Mouse (Mus musculus): ENCODE measurements around the gene Polr2c. TPM values are rescaled to one million over a fixed set of nuclear protein-coding genes. Genes with fewer than 3 reads are reported as not detected.

Polr2c gene
- polyA plus RNA-seq, 1 experiment from 2014 or later, result 149 TPM

DNA sequence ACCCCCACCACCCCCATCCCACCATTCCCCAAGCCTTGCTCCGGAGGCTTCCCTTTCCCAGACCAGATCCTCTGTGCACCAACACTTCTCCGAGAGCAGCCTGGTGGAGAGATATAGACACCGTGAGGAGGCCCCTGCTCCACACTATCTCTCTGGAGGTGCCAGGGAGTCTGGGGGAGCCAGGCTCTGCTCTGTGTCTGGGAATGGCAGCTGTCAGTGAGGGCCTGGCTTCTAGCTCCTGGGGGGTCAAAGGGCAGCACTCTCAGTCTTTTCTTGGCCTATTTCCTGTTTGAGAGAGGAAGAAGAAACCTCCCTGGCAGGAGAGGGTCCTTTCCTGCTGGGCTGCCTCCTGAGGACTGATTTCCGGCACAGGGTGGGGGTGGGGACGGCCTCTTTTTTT, 43.8 kb downstream of the Polr2c start:
- H3K4me2 ChIP-seq (replicated peaks), result 0 out of 2 replicates have a peak overlapping the region, but pooled peaks have one; percentile 0
- no peak for ATAC-seq (ENCODE audit: low FRiP score, low read depth)
- WGBS, result 10% methylated on average over 5 of the region's 5 CpGs

DNA sequence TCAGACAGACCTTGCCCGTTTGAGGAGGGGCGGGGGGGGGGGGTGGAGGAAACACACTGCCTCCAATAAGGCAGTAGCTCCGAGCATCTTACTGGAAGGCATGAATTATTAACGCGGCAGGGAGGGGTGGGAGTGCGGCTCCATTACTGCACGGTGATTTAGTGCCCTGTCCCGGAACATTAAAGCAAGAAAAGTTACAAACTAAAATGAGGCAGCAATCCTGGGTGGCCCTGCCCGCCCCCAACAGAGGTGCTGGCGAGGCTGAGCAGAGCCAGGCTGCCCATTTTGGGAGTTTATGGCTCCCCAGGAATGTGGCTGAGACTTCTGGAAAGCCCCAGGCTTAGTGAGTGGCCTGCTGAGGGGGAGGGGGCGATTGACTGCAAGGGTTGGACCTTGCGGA, 46.5 kb downstream of the Polr2c start:
- peaks cover 57% of the 10 kb centered on the region for H3K4me1 ChIP-seq
- H3K36me3 ChIP-seq, result peaks cover 62% of the 10 kb centered on the region
- no peaks in the 10 kb centered on the region for H3K27me3 ChIP-seq
- no peak overlapping the region for H3K27ac ChIP-seq
- peak; percentile 68 for ATAC-seq (ENCODE audit: low FRiP score, low read depth)
- H3K4me2 ChIP-seq (replicated peaks), result no peak overlapping the region; the same call in 1 of the 2 replicates
- WGBS, result 11% methylated on average over 12 of the region's 12 CpGs
- no peaks in the 10 kb centered on the region for H3K9me3 ChIP-seq
- H3K9ac ChIP-seq, result no peak overlapping the region
- H3K4me3 ChIP-seq, result no peak overlapping the region

More for the DNA sequence above, 43.8 kb downstream of the Polr2c start:
- H3K9me3 ChIP-seq, result no peaks in the 10 kb centered on the region
- H3K4me3 ChIP-seq, result no peak overlapping the region
- H3K9ac ChIP-seq, result peak overlapping the region; percentile 5; the same call in 1 of the 2 replicates
- no peaks in the 10 kb centered on the region for H3K27me3 ChIP-seq
- peak overlapping the region; percentile 3; the same call in 1 of the 2 replicates for H3K27ac ChIP-seq
- H3K4me1 ChIP-seq, result peaks cover 52% of the 10 kb centered on the region
- H3K36me3 ChIP-seq, result peaks cover 37% of the 10 kb centered on the region

DNA sequence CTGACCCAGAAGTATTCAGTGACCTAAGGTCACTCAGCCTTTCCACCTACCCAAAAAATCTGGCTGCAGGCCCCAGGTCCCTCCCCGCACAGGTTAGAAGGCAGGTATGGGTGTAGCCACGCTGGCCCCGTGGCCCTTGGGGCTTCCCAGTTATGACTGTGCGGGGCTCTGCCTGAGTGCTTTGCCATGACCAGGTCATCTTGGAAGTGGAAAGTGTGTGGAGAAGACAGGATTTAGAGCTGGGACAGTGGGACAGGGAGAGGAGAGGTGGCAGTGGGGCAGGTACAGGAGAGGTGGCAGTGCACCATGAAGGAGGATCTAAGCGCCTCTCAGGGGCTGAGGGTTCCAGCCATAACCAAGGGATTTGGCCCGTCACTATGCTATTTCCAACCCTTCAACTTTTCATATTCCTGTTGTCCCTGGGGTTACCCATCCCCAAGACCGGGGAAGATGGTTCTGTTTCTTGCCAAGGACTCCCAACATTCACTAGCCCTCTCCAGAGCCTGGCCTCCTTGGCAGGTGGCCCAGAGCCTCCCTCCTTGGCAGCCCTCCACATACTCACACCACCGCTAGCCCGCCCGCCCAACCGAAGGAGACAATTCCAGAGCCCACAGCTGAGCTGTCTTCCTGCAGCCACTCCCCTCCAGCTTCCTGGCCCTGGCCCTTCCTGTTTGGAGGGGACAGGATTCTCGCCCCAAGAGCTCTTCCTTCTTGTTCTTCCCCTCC, 47.4 kb downstream of the Polr2c start:
- H3K27me3 ChIP-seq, result no peaks in the 10 kb centered on the region
- ATAC-seq (ENCODE audit: low FRiP score, low read depth), result no peak
- no peak overlapping the region; the same call in 1 of the 2 replicates for H3K4me2 ChIP-seq (replicated peaks)
- no peak overlapping the region; the same call in 1 of the 2 replicates for H3K9ac ChIP-seq
- no peak overlapping the region for H3K4me3 ChIP-seq
- WGBS, result 65% methylated on average over 12 of the region's 12 CpGs
- H3K9me3 ChIP-seq, result no peaks in the 10 kb centered on the region
- H3K27ac ChIP-seq, result peak overlapping the region; percentile 23
- H3K4me1 ChIP-seq, result peaks cover 57% of the 10 kb centered on the region
- H3K36me3 ChIP-seq, result peaks cover 70% of the 10 kb centered on the region

DNA sequence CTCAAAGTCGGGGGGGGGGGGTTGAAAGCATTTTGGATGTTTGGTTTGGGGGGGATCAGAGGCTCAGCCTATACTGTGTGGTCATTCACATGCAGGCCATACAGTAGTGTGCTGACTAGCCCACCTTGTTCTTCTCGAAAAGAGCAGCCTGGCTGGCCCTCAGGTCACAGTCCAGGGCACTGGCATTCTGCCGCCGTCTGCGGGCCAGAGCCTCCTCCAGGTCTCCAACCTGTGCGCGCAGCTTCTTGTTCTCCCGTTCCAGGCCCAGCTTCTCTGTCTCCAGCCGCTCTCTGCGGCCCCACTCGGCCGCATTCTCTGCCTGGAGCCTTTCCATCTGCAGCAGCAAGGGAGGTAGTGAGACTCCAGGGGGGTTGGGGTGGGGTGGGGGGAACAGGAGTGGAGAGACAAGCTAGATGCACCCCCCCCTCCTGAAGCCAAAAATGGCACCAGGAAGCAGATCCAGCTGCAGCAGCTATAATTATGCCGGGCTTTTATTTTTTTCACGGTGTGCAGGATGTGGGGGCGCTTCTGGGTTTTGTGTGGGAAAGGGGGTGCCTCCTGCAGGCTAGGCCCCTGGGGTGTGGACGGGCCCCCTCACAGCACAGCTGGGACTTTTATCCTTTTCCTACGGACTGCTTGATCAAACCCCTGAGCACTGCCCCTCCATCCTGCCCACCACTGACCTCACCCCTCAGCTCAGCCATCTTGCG, 50.5 kb downstream of the Polr2c start:
- Histone ChIP-seq H3K9me3 (no peaks in the 10 kb centered on the region), H3K27me3 (peaks cover 5% of the 10 kb centered on the region; the same call in 1 of the 2 replicates), H3K36me3 (peaks cover 91% of the 10 kb centered on the region), H3K27ac (no peak overlapping the region), H3K4me3 (no peak overlapping the region), H3K9ac (no peak overlapping the region), H3K4me2 (replicated peaks) (no peak overlapping the region), H3K4me1 (peaks cover 57% of the 10 kb centered on the region)
- ATAC-seq (ENCODE audit: low FRiP score, low read depth), result no peak
- 75% methylated on average over 18 of the region's 18 CpGs for WGBS

DNA sequence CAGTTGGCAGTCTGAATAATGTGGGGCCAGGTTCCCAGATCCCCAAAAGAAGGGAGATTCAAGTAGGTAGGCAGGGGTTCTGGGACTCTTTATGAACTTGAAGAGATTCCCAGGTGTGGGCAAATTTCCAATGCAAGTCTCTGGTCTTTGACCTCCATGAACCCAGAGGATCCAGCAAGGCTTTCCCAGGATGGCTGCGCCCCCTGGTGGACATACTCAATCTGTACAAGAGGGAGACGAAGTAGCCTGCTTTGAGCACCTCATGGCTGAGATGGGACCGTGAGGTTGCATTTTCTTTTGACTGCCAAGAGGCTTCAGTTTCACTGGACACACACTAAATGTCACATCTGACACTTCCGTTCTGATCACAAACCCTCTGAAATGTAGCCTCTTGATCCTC, 51.6 kb downstream of the Polr2c start:
- WGBS, result 3% methylated on average over 4 of the region's 4 CpGs
- Histone ChIP-seq H3K27ac (no peak overlapping the region), H3K4me2 (replicated peaks) (no peak overlapping the region), H3K9ac (no peak overlapping the region), H3K36me3 (peaks cover 90% of the 10 kb centered on the region), H3K4me1 (peaks cover 58% of the 10 kb centered on the region), H3K4me3 (no peak overlapping the region), H3K9me3 (no peaks in the 10 kb centered on the region), H3K27me3 (peaks cover 16% of the 10 kb centered on the region)
- no peak for ATAC-seq (ENCODE audit: low FRiP score, low read depth)

DNA sequence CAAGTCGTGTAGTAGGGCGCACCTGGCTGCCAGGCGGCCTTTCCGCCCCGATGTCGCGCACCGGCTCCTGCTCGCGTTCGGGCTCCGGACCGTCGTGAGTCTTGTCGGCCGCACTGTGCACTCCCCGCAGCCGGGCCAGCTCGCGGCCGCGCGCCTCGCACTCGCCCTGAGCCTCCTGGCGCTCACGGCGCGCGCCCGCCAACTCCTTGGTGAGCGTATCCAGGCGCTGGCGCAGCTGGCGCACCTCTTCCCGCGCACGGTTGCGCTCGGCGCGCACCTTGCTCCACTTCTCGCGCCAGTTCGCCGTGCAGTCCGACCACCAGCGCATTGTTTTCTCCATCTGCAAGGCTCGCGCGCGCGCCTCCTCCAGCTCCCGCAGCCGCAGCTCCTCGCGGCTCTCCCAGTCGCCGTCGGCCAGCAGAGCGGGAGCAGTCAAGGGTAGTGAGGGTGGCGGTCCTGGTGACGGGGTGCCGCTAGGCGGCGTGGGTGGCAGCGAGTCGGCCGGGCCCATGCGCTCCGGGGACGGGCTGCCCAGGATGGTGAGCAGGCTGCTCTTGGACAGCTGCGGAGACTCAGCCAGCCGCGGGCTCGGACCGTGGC, 55.9 kb downstream of the Polr2c start:
- Histone ChIP-seq H3K9me3 (no peaks in the 10 kb centered on the region), H3K36me3 (peaks cover 52% of the 10 kb centered on the region), H3K4me2 (replicated peaks) (peak overlapping the region; percentile 88), H3K27ac (no peak overlapping the region), H3K27me3 (peaks cover 20% of the 10 kb centered on the region), H3K4me3 (peak overlapping the region; percentile 38), H3K9ac (peak overlapping the region; percentile 58), H3K4me1 (peaks cover 70% of the 10 kb centered on the region)
- whole genome bisulfite sequencing, result 8% methylated on average over 77 of the region's 77 CpGs
- no peak for ATAC-seq (ENCODE audit: low FRiP score, low read depth)

DNA sequence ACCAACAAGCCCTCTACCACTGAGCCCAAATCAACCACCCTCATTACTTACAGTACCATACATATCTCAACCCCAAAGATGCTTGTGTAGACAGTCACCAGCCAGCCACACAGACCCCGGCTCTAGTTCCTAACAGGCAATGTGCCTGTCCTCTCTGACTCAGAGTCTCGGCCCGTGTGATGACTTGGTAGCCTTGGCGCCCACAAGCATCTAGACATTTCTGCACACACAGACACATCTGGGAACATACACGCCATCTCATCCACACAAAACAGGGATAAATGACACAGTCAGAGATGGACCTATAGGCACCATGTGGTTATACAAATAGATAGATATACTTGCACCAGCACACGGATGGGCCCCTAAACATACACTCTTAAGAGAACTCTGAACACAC, 57.0 kb downstream of the Polr2c start:
- Histone ChIP-seq H3K4me1 (peaks cover 64% of the 10 kb centered on the region), H3K9ac (peak overlapping the region; percentile 55; the same call in 1 of the 2 replicates), H3K36me3 (peaks cover 42% of the 10 kb centered on the region), H3K4me2 (replicated peaks) (peak overlapping the region; percentile 88), H3K4me3 (no peak overlapping the region), H3K27ac (0 out of 2 replicates have a peak overlapping the region, but pooled peaks have one; percentile 79), H3K9me3 (no peaks in the 10 kb centered on the region), H3K27me3 (peaks cover 20% of the 10 kb centered on the region)
- ATAC-seq (ENCODE audit: low FRiP score, low read depth), result no peak
- 67% methylated on average over 6 of the region's 6 CpGs for WGBS

DNA sequence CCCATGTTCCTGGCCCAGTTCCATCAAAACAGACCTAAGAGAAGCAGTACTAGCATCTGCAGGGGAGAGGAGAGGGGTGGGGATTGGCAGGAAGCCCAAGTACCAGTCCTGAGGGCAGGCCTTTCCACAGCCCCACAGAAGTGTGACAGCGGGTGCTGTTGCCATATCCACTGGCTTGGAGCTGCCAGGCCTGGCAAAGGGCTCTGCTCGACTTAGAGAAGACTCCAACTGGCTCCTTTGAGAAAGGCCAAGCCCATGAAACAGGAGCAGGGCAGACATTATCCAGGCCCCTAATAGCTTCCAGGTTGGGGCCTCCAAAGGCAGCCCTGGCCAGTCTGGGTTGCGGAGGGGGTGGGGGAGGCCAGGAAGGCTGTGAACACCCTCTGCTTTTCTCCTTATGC, 57.5 kb downstream of the Polr2c start:
- peaks cover 63% of the 10 kb centered on the region for H3K4me1 ChIP-seq
- peaks cover 20% of the 10 kb centered on the region for H3K27me3 ChIP-seq
- H3K4me2 ChIP-seq (replicated peaks), result peak overlapping the region; percentile 88
- peak overlapping the region; percentile 55; the same call in 1 of the 2 replicates for H3K9ac ChIP-seq
- WGBS, result 10% methylated on average over 3 of the region's 3 CpGs
- peaks cover 38% of the 10 kb centered on the region for H3K36me3 ChIP-seq
- H3K27ac ChIP-seq, result peak overlapping the region; percentile 79
- H3K4me3 ChIP-seq, result peak overlapping the region; percentile 20
- no peaks in the 10 kb centered on the region for H3K9me3 ChIP-seq
- ATAC-seq (ENCODE audit: low FRiP score, low read depth), result peak; percentile 64

DNA sequence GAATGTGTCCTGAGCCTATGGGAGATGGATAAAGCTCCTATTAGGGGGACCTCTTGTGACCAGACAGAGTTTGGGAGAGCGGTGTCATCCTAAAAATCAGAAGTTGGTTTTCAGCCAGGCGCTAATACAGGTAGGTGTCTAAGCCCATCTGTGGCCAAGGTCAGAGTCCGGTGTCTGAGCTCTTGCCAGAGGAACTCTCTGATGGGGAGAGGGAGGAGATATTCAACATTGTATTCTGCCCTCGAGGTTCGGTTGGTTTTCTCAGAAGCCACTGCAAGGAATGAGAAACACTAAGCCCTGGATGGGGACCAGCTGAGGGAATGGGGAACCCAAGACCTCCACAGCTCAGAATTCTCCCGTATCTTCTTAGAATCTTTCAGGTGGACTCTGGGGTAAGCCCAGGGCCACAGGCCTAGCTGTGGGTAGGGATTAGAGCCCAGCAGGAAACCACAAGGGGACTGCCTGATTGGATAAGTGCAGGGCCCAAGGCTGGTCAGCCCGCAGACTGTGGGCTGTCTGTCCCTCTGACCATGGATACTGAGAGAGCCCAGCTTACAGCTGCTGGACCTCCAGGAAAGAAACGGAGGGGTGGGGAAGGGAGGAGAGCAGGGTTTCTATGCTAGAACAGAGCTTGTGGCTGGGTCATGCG, 59.2 kb downstream of the Polr2c start:
- Histone ChIP-seq H3K27me3 (peaks cover 20% of the 10 kb centered on the region), H3K36me3 (peaks cover 20% of the 10 kb centered on the region), H3K27ac (peak overlapping the region; percentile 78), H3K9me3 (no peaks in the 10 kb centered on the region), H3K9ac (peak overlapping the region; percentile 94), H3K4me1 (peaks cover 60% of the 10 kb centered on the region), H3K4me3 (peak overlapping the region; percentile 81), H3K4me2 (replicated peaks) (peak overlapping the region; percentile 88)
- 43% methylated on average over 9 of the region's 9 CpGs for WGBS
- no peak for ATAC-seq (ENCODE audit: low FRiP score, low read depth)

DNA sequence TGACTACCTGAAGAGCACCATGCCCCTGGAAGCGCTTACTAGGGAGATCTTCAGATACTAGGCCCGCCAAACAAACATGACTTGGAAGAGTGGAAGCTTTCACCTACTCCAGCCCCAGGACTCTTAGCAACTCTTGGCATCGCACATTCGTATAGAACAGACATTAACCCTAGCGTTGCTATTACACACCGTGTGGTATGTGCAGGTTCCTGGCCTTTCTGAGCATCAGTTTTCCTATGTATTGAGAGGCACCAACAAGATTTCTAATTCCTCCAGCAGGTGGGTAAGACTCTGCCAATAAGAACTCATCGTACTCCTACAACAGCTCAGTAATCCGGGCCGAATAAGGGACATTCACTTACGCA, 59.7 kb downstream of the Polr2c start:
- 5% methylated on average over 10 of the region's 10 CpGs for WGBS
- ATAC-seq (ENCODE audit: low FRiP score, low read depth), result peak; percentile 14

DNA sequence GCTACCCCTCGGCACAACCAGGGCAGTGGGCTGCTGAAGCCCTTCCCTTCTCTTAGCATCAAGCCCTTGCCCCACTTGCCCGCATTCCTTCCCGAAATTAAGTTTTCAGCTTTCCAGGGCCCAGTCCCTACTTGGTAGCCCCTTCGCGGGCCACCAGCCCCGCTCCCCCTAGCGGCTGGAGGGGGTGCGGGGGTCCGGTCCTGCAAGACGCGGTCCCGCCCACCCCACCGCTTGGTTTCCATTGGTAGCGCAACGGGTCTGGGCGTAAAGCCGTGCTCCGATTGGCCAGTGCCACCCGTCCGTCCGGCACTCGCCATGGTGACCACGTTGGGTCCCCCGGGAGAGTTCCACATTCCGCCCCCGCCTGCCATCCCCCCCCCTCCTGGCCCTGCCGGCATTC, 60.1 kb downstream of the Polr2c start:
- Histone ChIP-seq H3K9me3 (no peaks in the 10 kb centered on the region), H3K4me1 (peaks cover 52% of the 10 kb centered on the region), H3K4me3 (peak overlapping the region; percentile 81), H3K27me3 (peaks cover 19% of the 10 kb centered on the region), H3K36me3 (peaks cover 11% of the 10 kb centered on the region), H3K9ac (peak overlapping the region; percentile 94), H3K4me2 (replicated peaks) (peak overlapping the region; percentile 88), H3K27ac (peak overlapping the region; percentile 94)
- WGBS, result under 1% methylated on average over 25 of the region's 27 CpGs
- ATAC-seq (ENCODE audit: low FRiP score, low read depth), result peak; percentile 94

More for the DNA sequence above, 59.7 kb downstream of the Polr2c start:
- Histone ChIP-seq H3K27ac (peak overlapping the region; percentile 78), H3K36me3 (peaks cover 15% of the 10 kb centered on the region), H3K4me2 (replicated peaks) (peak overlapping the region; percentile 88), H3K9ac (peak overlapping the region; percentile 94), H3K27me3 (peaks cover 20% of the 10 kb centered on the region), H3K4me1 (peaks cover 55% of the 10 kb centered on the region), H3K9me3 (no peaks in the 10 kb centered on the region), H3K4me3 (peak overlapping the region; percentile 81)
